8 mouse cellular contexts compared by ENCODE assay signal in genomic region chr5:145166536-145167305, GRCm38 (mm10). TPM values are rescaled to one million over a fixed set of nuclear protein-coding genes. Genes with fewer than 3 reads are reported as not detected.
DNase-seq lines count a peak whose midpoint lies in the region; ATAC-seq and TF ChIP-seq lines count a peak whose summit lies in the region.

Ptcd1 (minus strand) TSS chr5:145167108.
Cpsf4 (plus strand) TSS chr5:145167213.

- H3K4me2 ChIP-seq in CH12.LX (ENCODE audit: insufficient read depth, low read depth, poor library complexity, severe bottlenecking) = peak within 1 kb of the TSS; percentile 84
- H3K4me2 ChIP-seq in forebrain, embryonic 11.5 days (ENCODE audit: low read depth, low read length, severe bottlenecking) = peak within 1 kb of the TSS; percentile 62
- H3K4me2 ChIP-seq in heart, embryonic 16.5 days (ENCODE audit: low read depth, low read length) = peak within 1 kb of the TSS; percentile 80
- H3K4me2 ChIP-seq in liver, embryonic 15.5 days = peak within 1 kb of the TSS; percentile 89
- peak within 1 kb of the TSS; percentile 90 for H3K4me2 ChIP-seq in neural tube, embryonic 12.5 days (replicated peaks)

- dilution Hi-C loops in CH12.LX (cut with MboI; ENCODE audit: extremely low pct_ligation_motif_present, extremely low pct_unique_long_range_greater_than_20kb, low sequenced_read_pairs) = no loop called here

- 1% methylated on average over 51 of the region's 51 CpGs for WGBS in forebrain, embryonic 11.5 days
- under 1% methylated on average over 51 of the region's 51 CpGs for WGBS in heart, embryonic 16.5 days
- WGBS in liver, embryonic 15.5 days (ENCODE audit: insufficient replicate concordance) = under 1% methylated on average over 51 of the region's 51 CpGs
- under 1% methylated on average over 51 of the region's 51 CpGs for WGBS in neural tube, embryonic 12.5 days

- no peak for TF ChIP-seq CTCF in CH12.LX (conservative IDR thresholded peaks at IDR 0.05 in 1 of 2, IDR thresholded peaks at IDR 0.05 in 1 of 2; ENCODE audit: low read depth in 2 of 2, low read length in 2 of 2)

- H3K4me1 ChIP-seq in CH12.LX (ENCODE audit: control insufficient read depth in 1 of 2, insufficient read depth in 2 of 2) = peaks cover 4 to 21% of the 10 kb centered on the region in 2 experiments
- peaks cover 9% of the 10 kb centered on the region for H3K4me1 ChIP-seq in forebrain, embryonic 11.5 days (replicated peaks; ENCODE audit: control insufficient read depth, insufficient read depth, low read length)
- peaks cover 18% of the 10 kb centered on the region for H3K4me1 ChIP-seq in heart, embryonic 16.5 days (ENCODE audit: control insufficient read depth, insufficient read depth, low read length)
- peaks cover 46% of the 10 kb centered on the region for H3K4me1 ChIP-seq in liver, embryonic 15.5 days (replicated peaks)
- H3K4me1 ChIP-seq in neural tube, embryonic 12.5 days = peaks cover 24% of the 10 kb centered on the region

- H3K4me3 ChIP-seq in CH12.LX (replicated peaks in 1 of 3; ENCODE audit: low read depth in 2 of 3, low read length in 2 of 3, poor library complexity in 1 of 3) = peak within 1 kb of the TSS; percentile 81 to 94 (median 90)
- H3K4me3 ChIP-seq in forebrain, embryonic 11.5 days (ENCODE audit: low read depth, low read length) = peak within 1 kb of the TSS; percentile 78
- peak within 1 kb of the TSS; percentile 85 for H3K4me3 ChIP-seq in heart, embryonic 16.5 days (ENCODE audit: low read length)
- peak within 1 kb of the TSS; percentile 99 for H3K4me3 ChIP-seq in liver, embryonic 15.5 days (replicated peaks)
- H3K4me3 ChIP-seq in neural tube, embryonic 12.5 days = peak within 1 kb of the TSS; percentile 91

- peak; percentile 98 for DNase-seq in CH12.LX (ENCODE audit: extremely low read depth)
- DNase-seq in c-Kit-positive CD71-positive TER-119-negative erythroid progenitor cells, embryonic 14.5 days (ENCODE audit: low read depth) = peak; percentile 99
- peak; percentile 99 for DNase-seq in forebrain, embryonic 11.5 days (ENCODE audit: low spot score)
- DNase-seq in kidney, postnatal 36 days = peak; percentile 100
- DNase-seq in telencephalon, adult 2 months (ENCODE audit: low read depth, low spot score) = peak; percentile 98

- no peaks in the 10 kb centered on the region for H3K27me3 ChIP-seq in CH12.LX (replicated peaks)
- H3K27me3 ChIP-seq in forebrain, embryonic 11.5 days (ENCODE audit: control insufficient read depth, insufficient read depth, low read length) = no peaks in the 10 kb centered on the region
- no peaks in the 10 kb centered on the region for H3K27me3 ChIP-seq in heart, embryonic 16.5 days (ENCODE audit: control insufficient read depth, insufficient read depth, low read length)
- no peaks in the 10 kb centered on the region for H3K27me3 ChIP-seq in liver, embryonic 15.5 days
- no peaks in the 10 kb centered on the region for H3K27me3 ChIP-seq in neural tube, embryonic 12.5 days (replicated peaks)

- H3K9ac ChIP-seq in CH12.LX (ENCODE audit: insufficient read depth, low read depth) = peak within 1 kb of the TSS; percentile 91
- H3K9ac ChIP-seq in forebrain, embryonic 11.5 days (ENCODE audit: low read length) = peak within 1 kb of the TSS; percentile 86
- H3K9ac ChIP-seq in heart, embryonic 16.5 days (ENCODE audit: low read length) = peak within 1 kb of the TSS; percentile 93
- H3K9ac ChIP-seq in liver, embryonic 15.5 days = peak within 1 kb of the TSS; percentile 99
- peak within 1 kb of the TSS; percentile 95 for H3K9ac ChIP-seq in neural tube, embryonic 12.5 days

- H3K9me3 ChIP-seq in CH12.LX (replicated peaks; ENCODE audit: low read length) = no peaks in the 10 kb centered on the region
- no peaks in the 10 kb centered on the region for H3K9me3 ChIP-seq in forebrain, embryonic 11.5 days (ENCODE audit: control insufficient read depth, low read length)
- H3K9me3 ChIP-seq in heart, embryonic 16.5 days (replicated peaks; ENCODE audit: control insufficient read depth, low read length) = no peaks in the 10 kb centered on the region
- H3K9me3 ChIP-seq in liver, embryonic 15.5 days (replicated peaks) = no peaks in the 10 kb centered on the region
- no peaks in the 10 kb centered on the region for H3K9me3 ChIP-seq in neural tube, embryonic 12.5 days

- H3K36me3 ChIP-seq in CH12.LX (replicated peaks in 1 of 2; ENCODE audit: control insufficient read depth in 1 of 2, insufficient read depth in 1 of 2, low read length in 1 of 2) = peaks cover 32 to 53% of the 10 kb centered on the region in 2 experiments
- H3K36me3 ChIP-seq in forebrain, embryonic 11.5 days (ENCODE audit: control insufficient read depth, insufficient read depth, low read length) = peaks cover 3% of the 10 kb centered on the region
- H3K36me3 ChIP-seq in heart, embryonic 16.5 days (ENCODE audit: control insufficient read depth, insufficient read depth) = peaks cover 6% of the 10 kb centered on the region
- H3K36me3 ChIP-seq in liver, embryonic 15.5 days (replicated peaks) = peaks cover 52% of the 10 kb centered on the region
- peaks cover 43% of the 10 kb centered on the region for H3K36me3 ChIP-seq in neural tube, embryonic 12.5 days

- H3K27ac ChIP-seq in CH12.LX (ENCODE audit: insufficient read depth, low read depth) = peak within 1 kb of the TSS; percentile 45
- peak within 1 kb of the TSS; percentile 54; the same call in 1 of the 2 replicates for H3K27ac ChIP-seq in forebrain, embryonic 11.5 days (ENCODE audit: low read depth, low read length)
- H3K27ac ChIP-seq in heart, embryonic 16.5 days (ENCODE audit: low read length) = peak within 1 kb of the TSS; percentile 86
- peak within 1 kb of the TSS; percentile 87 for H3K27ac ChIP-seq in liver, embryonic 15.5 days (replicated peaks)
- peak within 1 kb of the TSS; percentile 42; the same call in 1 of the 2 replicates for H3K27ac ChIP-seq in neural tube, embryonic 12.5 days

- TF ChIP-seq EP300 in CH12.LX (IDR thresholded peaks at IDR 0.05; ENCODE audit: low read length) = no peak

- peaks cover 42% of the 10 kb centered on the region for H3K79me2 ChIP-seq in CH12.LX (replicated peaks; ENCODE audit: control insufficient read depth, extremely low read depth, insufficient read depth, poor library complexity, severe bottlenecking)

- in situ Hi-C loops in CH12.LX (cut with MboI; ENCODE audit: low pct_ligation_motif_present, low pct_unique_long_range_greater_than_20kb, low sequenced_read_pairs) = no loop called here

- TF ChIP-seq RAD21 in CH12.LX (IDR thresholded peaks at IDR 0.05; ENCODE audit: low read depth, low read length) = no peak

- peak; percentile 95 for ATAC-seq in forebrain, embryonic 11.5 days (replicated peaks; ENCODE audit: low FRiP score)
- peak; percentile 94 for ATAC-seq in heart, embryonic 16.5 days (replicated peaks; ENCODE audit: extremely low read depth, insufficient read depth, low FRiP score)
- ATAC-seq in liver, embryonic 15.5 days (ENCODE audit: insufficient read depth) = peak; percentile 96
- peak; percentile 95 for ATAC-seq in neural tube, embryonic 12.5 days (ENCODE audit: low FRiP score, low read depth)

- TF ChIP-seq POLR2A in CH12.LX (IDR thresholded peaks at IDR 0.05; ENCODE audit: low read depth, low read length) = peak; percentile 94

TF ChIP-seq in CH12.LX, 34 proteins besides CTCF, POLR2A, EP300 and RAD21 (continues in another document):
- peak; percentile 82 for TF ChIP-seq TCF12 (IDR thresholded peaks at IDR 0.05; ENCODE audit: low read depth, low read length)
- TF ChIP-seq NELFE (IDR thresholded peaks at IDR 0.05; ENCODE audit: low read depth, low read length) = peak; percentile 83
- peak; percentile 94 for TF ChIP-seq HCFC1 (IDR thresholded peaks at IDR 0.05; ENCODE audit: low read depth, low read length)
- TF ChIP-seq E2F4 (IDR thresholded peaks at IDR 0.05; ENCODE audit: insufficient replicate concordance, low read depth, low read length) = no peak
- peak; percentile 66 for TF ChIP-seq ELF1 (IDR thresholded peaks at IDR 0.05; ENCODE audit: low read depth, low read length)
- TF ChIP-seq TBP (conservative IDR thresholded peaks at IDR 0.05; ENCODE audit: low read depth, low read length) = peak; percentile 69; the same call in 1 of the 2 replicates
- TF ChIP-seq ZKSCAN1 (IDR thresholded peaks at IDR 0.05; ENCODE audit: borderline replicate concordance, low read depth, low read length) = no peak
- TF ChIP-seq RCOR1 (conservative IDR thresholded peaks at IDR 0.05; ENCODE audit: low read depth, low read length) = no peak
- no peak for TF ChIP-seq MYC (IDR thresholded peaks at IDR 0.05; ENCODE audit: low read depth, low read length)
- TF ChIP-seq JUND (conservative IDR thresholded peaks at IDR 0.05; ENCODE audit: low read depth, low read length) = no peak
- no peak; the same call in 1 of the 2 replicates for TF ChIP-seq ETS1 (conservative IDR thresholded peaks at IDR 0.05; ENCODE audit: low read depth, low read length)
- TF ChIP-seq ZNF384 (IDR thresholded peaks at IDR 0.05; ENCODE audit: low read depth, low read length) = peak; percentile 67
- TF ChIP-seq SMC3 (IDR thresholded peaks at IDR 0.05; ENCODE audit: low read depth, low read length) = no peak
- peak; percentile 64; the same call in 1 of the 2 replicates for TF ChIP-seq POLR2AphosphoS2 (IDR thresholded peaks at IDR 0.05; ENCODE audit: low read depth, low read length)
- no peak for TF ChIP-seq MAFK (IDR thresholded peaks at IDR 0.05; ENCODE audit: insufficient replicate concordance, low read length)
- TF ChIP-seq MAX (IDR thresholded peaks at IDR 0.05; ENCODE audit: low read length) = no peak
- no peak; the same call in 1 of the 2 replicates for TF ChIP-seq CHD2 (IDR thresholded peaks at IDR 0.05; ENCODE audit: low read length)

RNA-seq across cellular contexts. Expression of gene Ptcd1, which starts in this region (rescaled TPM):
- 13.9 and 15.3 TPM in 2 replicates for total RNA-seq in CH12.LX (2012; rRNA removed)
- 10.6 and 11.4 TPM in 2 replicates for total RNA-seq in CH12.LX (2014; rRNA removed)
- polyA plus RNA-seq in CH12.LX (2012; ENCODE audit: insufficient read length, low read depth) = 11.7 and 12.3 TPM in 2 replicates
- polyA plus RNA-seq in forebrain, embryonic 11.5 days (2014; fragmentation: Nextera tagmentation; extraction: Ambion mirVana) = 18.6 and 19.6 TPM in 2 replicates
- polyA plus RNA-seq in heart, embryonic 16.5 days (2015; fragmentation: Nextera tagmentation; extraction: Ambion mirVana) = 16.4 and 17.2 TPM in 2 replicates
- polyA plus RNA-seq in liver, embryonic 15.5 days (2015; fragmentation: Nextera tagmentation; extraction: Ambion mirVana) = 7.7 and 8.8 TPM in 2 replicates
- polyA plus RNA-seq in neural tube, embryonic 12.5 days (2016; fragmentation: Nextera tagmentation; extraction: Ambion mirVana) = 20.5 and 21.8 TPM in 2 replicates

RNA-seq across cellular contexts. Expression of gene Cpsf4, which starts in this region (rescaled TPM):
- 59.2 and 68.4 TPM in 2 replicates for total RNA-seq in CH12.LX (2012; rRNA removed)
- 70.7 and 75.2 TPM in 2 replicates for total RNA-seq in CH12.LX (2014; rRNA removed)
- polyA plus RNA-seq in CH12.LX (2012; ENCODE audit: insufficient read length, low read depth) = 54.6 and 56.3 TPM in 2 replicates
- 51.4 and 59.0 TPM in 2 replicates for polyA plus RNA-seq in forebrain, embryonic 11.5 days (2014; fragmentation: Nextera tagmentation; extraction: Ambion mirVana)
- 25.9 and 26.5 TPM in 2 replicates for polyA plus RNA-seq in heart, embryonic 16.5 days (2015; fragmentation: Nextera tagmentation; extraction: Ambion mirVana)
- polyA plus RNA-seq in liver, embryonic 15.5 days (2015; fragmentation: Nextera tagmentation; extraction: Ambion mirVana) = 24.4 and 25.1 TPM in 2 replicates
- 58.5 and 59.5 TPM in 2 replicates for polyA plus RNA-seq in neural tube, embryonic 12.5 days (2016; fragmentation: Nextera tagmentation; extraction: Ambion mirVana)

Comparison
In these comparisons a context has a peak if more than half of its experiments do, and no peak if none do; other contexts are left out.
1. Peak in every context shown above with its lines: DNase-seq, ATAC-seq, H3K4me3 ChIP-seq and H3K27ac ChIP-seq.